ENCODE assay signal across 26 mouse cellular contexts in the genomic region with DNA sequence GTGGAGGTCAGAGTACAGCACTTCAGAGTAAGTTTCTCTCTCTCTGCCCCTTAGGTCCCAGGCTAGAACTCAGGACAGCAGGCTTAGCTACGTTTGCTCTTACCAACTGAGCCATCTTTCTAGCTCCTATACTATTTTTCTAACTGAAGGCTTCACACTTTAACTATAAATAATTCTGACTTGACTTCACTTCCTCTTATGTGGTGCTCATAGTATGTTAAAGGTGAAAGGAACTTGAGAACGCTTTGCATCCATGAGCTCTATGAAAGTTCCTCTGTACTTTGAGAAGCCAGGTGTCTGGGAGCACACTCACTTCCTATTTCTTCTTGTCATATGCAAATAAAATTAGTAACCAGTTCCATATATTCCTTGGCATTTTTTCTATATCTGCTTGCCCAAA.
"Had no signal": no experiment of that assay in that cellular context is flagged by ENCODE, and none has a peak within 500 bp of the region (broad histone marks: within the 10 kb centered on the region; RNA-seq: fewer than 3 reads in every experiment).

No protein-coding gene starts in this region.

- H3K4me2 ChIP-seq: heart, embryonic 12.5 days; hindbrain, embryonic 13.5 days; hindbrain, embryonic 15.5 days; kidney, embryonic 15.5 days; limb, embryonic 12.5 days; liver, embryonic 11.5 days; liver, embryonic 13.5 days had no signal

- DNase-seq: gastrocnemius, adult 2 months; gastrocnemius, postnatal 10 days; gastrocnemius, postnatal 25 days; heart, adult 18-20 months; heart, postnatal 10 days; heart, postnatal 4 days; kidney, adult 11 months; kidney, adult 2 months; kidney, adult 9 months; kidney, postnatal 14 days; kidney, postnatal 4 days; liver; liver, embryonic 13.5 days had no signal

- H3K9me3 ChIP-seq: heart, embryonic 10.5 days; heart, embryonic 12.5 days; hindbrain, embryonic 13.5 days; hindbrain, embryonic 15.5 days; kidney, embryonic 15.5 days; limb, embryonic 10.5 days; limb, embryonic 12.5 days; liver, embryonic 13.5 days had no signal

- H3K9ac ChIP-seq: heart, embryonic 12.5 days; hindbrain, embryonic 13.5 days; hindbrain, embryonic 15.5 days; kidney, embryonic 15.5 days; limb, embryonic 12.5 days; liver, embryonic 13.5 days had no signal

- H3K27me3 ChIP-seq: heart, embryonic 12.5 days; hindbrain, embryonic 13.5 days; hindbrain, embryonic 15.5 days; kidney, embryonic 15.5 days; limb, embryonic 12.5 days; liver, embryonic 13.5 days had no signal

- H3K36me3 ChIP-seq: hindbrain, embryonic 15.5 days had no signal

- H3K4me1 ChIP-seq: heart, embryonic 10.5 days; heart, embryonic 12.5 days; hindbrain, embryonic 13.5 days; hindbrain, embryonic 15.5 days; kidney, embryonic 15.5 days; limb, embryonic 10.5 days; limb, embryonic 12.5 days; liver, embryonic 13.5 days had no signal

- H3K4me3 ChIP-seq: gastrocnemius, adult 2 months; heart, embryonic 10.5 days; heart, embryonic 12.5 days; hindbrain, embryonic 13.5 days; hindbrain, embryonic 15.5 days; kidney, embryonic 15.5 days; layer of hippocampus, adult 2 months; left cerebral cortex, adult 2 months; limb, embryonic 10.5 days; limb, embryonic 12.5 days; liver, embryonic 13.5 days had no signal

- H3K27ac ChIP-seq: gastrocnemius, adult 2 months; heart, embryonic 10.5 days; hindbrain, embryonic 13.5 days; hindbrain, embryonic 15.5 days; hindbrain, postnatal 0 days; kidney, embryonic 15.5 days; kidney, postnatal 0 days; layer of hippocampus, adult 2 months; left cerebral cortex, adult 2 months; limb, embryonic 10.5 days; limb, embryonic 12.5 days; liver, embryonic 13.5 days had no signal

- ATAC-seq: hindbrain, postnatal 0 days; intestine, embryonic 16.5 days had no signal
